Mouse (Mus musculus) MEL (cell line): ENCODE data around the gene Dnm1. TPM values are rescaled to one million over a fixed set of nuclear protein-coding genes. Genes with fewer than 3 reads are reported as not detected.

Source experiments
- DNase-seq: peaks from one replicate; pipeline ENCODE4 v3.0.0; 2011; ENCODE audit warnings: low read depth, low spot score
- H3K27ac ChIP-seq: 2 replicates; pipeline ENCODE4 v1.5.1; 2012; ENCODE audit warnings: low read depth, mild to moderate bottlenecking, control low read depth, low read length, moderate library complexity; ENCODE audit not compliant: control insufficient read depth
- H3K27me3 ChIP-seq, 2 experiments: fragments of 150-350 bp in 1 of 2; sonication (generic) in 1 of 2; 2 replicates each; pipeline ENCODE4 v1.6.1; 2012; ENCODE audit warnings: low read length in 2 of 2, mild to moderate bottlenecking in 2 of 2, improper control_type of control experiment in 1 of 2, moderate library complexity in 1 of 2; ENCODE audit not compliant: insufficient read depth in 2 of 2, control insufficient read depth in 1 of 2
- H3K36me3 ChIP-seq, 2 experiments: 2 replicates each; pipeline ENCODE4 v1.6.1; 2012 to 2014; ENCODE audit warnings: low read length in 2 of 2, improper control_type of control experiment in 1 of 2, inconsistent platforms in 1 of 2, mild to moderate bottlenecking in 1 of 2; ENCODE audit not compliant: insufficient read depth in 2 of 2, control insufficient read depth in 1 of 2
- H3K4me1 ChIP-seq, 2 experiments: fragments of 150-350 bp in 1 of 2; sonication (generic) in 1 of 2; 2 replicates each; pipeline ENCODE4 v1.6.1; 2012; ENCODE audit warnings: low read length in 2 of 2, improper control_type of control experiment in 1 of 2, mild to moderate bottlenecking in 1 of 2; ENCODE audit not compliant: insufficient read depth in 2 of 2, control insufficient read depth in 1 of 2
- H3K4me3 ChIP-seq, 2 experiments: fragments of 150-350 bp in 1 of 2; sonication (generic) in 1 of 2; 2 replicates each; pipeline ENCODE4 v1.5.1; 2012; ENCODE audit warnings: low read depth in 2 of 2, low read length in 2 of 2, mild to moderate bottlenecking in 2 of 2, moderate library complexity in 2 of 2, control low read depth in 1 of 2, improper control_type of control experiment in 1 of 2; ENCODE audit not compliant: control insufficient read depth in 1 of 2, insufficient read depth in 1 of 2
- H3K79me2 ChIP-seq: 2 replicates; pipeline ENCODE4 v1.6.1; 2012; ENCODE audit warnings: mild to moderate bottlenecking, low read length, moderate library complexity; ENCODE audit not compliant: control insufficient read depth, poor library complexity, insufficient read depth
- H3K9ac ChIP-seq: 2 replicates; pipeline ENCODE4 v1.6.1; 2012; ENCODE audit warnings: low read depth, mild to moderate bottlenecking, control low read depth, low read length, moderate library complexity; ENCODE audit not compliant: control insufficient read depth, poor library complexity, severe bottlenecking
- H3K9me3 ChIP-seq: fragments of 150-350 bp; sonication (generic); replicated peaks from 2 replicates; pipeline ENCODE4 v1.6.1; 2012; ENCODE audit warnings: mild to moderate bottlenecking, low read length, improper control_type of control experiment, moderate library complexity; ENCODE audit not compliant: insufficient read depth
- BHLHE40 ChIP-seq: IDR thresholded peaks from 2 replicates; pipeline ENCODE4 v1.6.1; 2012; ENCODE audit warnings: low read depth, mild to moderate bottlenecking, inconsistent platforms, low read length, improper control_type of control experiment, borderline replicate concordance
- CHD1 ChIP-seq: IDR thresholded peaks from 2 replicates; pipeline ENCODE4 v1.6.1; 2012; ENCODE audit warnings: low read depth, mild to moderate bottlenecking, inconsistent platforms, low read length, improper control_type of control experiment
- CHD2 ChIP-seq: IDR thresholded peaks from 2 replicates; pipeline ENCODE4 v1.6.1; 2011; ENCODE audit warnings: low read length, improper control_type of control experiment
- CTCF ChIP-seq, 3 experiments: IDR thresholded peaks in 2 of 3; conservative IDR thresholded peaks in 1 of 3; 2 replicates each; pipeline ENCODE4 v1.5.1; 2011 to 2012; ENCODE audit warnings: low read length in 3 of 3, low read depth in 2 of 3, mild to moderate bottlenecking in 2 of 3, improper control_type of control experiment in 1 of 3, inconsistent platforms in 1 of 3, mixed read lengths in 1 of 3, moderate library complexity in 1 of 3; ENCODE audit not compliant: control insufficient read depth in 1 of 3, insufficient read depth in 1 of 3, poor library complexity in 1 of 3, severe bottlenecking in 1 of 3
- E2F4 ChIP-seq: IDR thresholded peaks from 2 replicates; pipeline ENCODE4 v1.6.1; 2011; ENCODE audit warnings: low read depth, low read length, improper control_type of control experiment, borderline replicate concordance
- ELF1 ChIP-seq: IDR thresholded peaks from 2 replicates; pipeline ENCODE4 v1.6.1; 2014; ENCODE audit warnings: low read depth, mild to moderate bottlenecking, inconsistent platforms, low read length, improper control_type of control experiment, moderate library complexity
- EP300 ChIP-seq, 2 experiments: IDR thresholded peaks; 2 replicates each; pipeline ENCODE4 v1.6.1; 2011; ENCODE audit warnings: improper control_type of control experiment in 2 of 2, low read length in 2 of 2, low read depth in 1 of 2, mild to moderate bottlenecking in 1 of 2
- ETS1 ChIP-seq: IDR thresholded peaks from 2 replicates; pipeline ENCODE4 v1.6.1; 2012; ENCODE audit warnings: low read depth, mild to moderate bottlenecking, inconsistent platforms, low read length, improper control_type of control experiment, moderate library complexity
- GABPA ChIP-seq: IDR thresholded peaks from 2 replicates; pipeline ENCODE4 v1.6.1; 2012; ENCODE audit warnings: low read depth, mild to moderate bottlenecking, inconsistent platforms, low read length, improper control_type of control experiment, moderate library complexity
- GATA1 ChIP-seq: IDR thresholded peaks from 2 replicates; pipeline ENCODE4 v1.6.1; 2011; ENCODE audit warnings: low read depth, low read length, improper control_type of control experiment
- HCFC1 ChIP-seq: IDR thresholded peaks from 2 replicates; pipeline ENCODE4 v1.6.1; 2012; ENCODE audit warnings: low read depth, mild to moderate bottlenecking, inconsistent platforms, low read length, improper control_type of control experiment, moderate library complexity
- JUND ChIP-seq: IDR thresholded peaks from 2 replicates; pipeline ENCODE4 v1.6.1; 2011; ENCODE audit warnings: low read depth, mild to moderate bottlenecking, improper control_type of control experiment, low read length
- KAT2A ChIP-seq: conservative IDR thresholded peaks from 2 replicates; pipeline ENCODE4 v1.6.1; 2012; ENCODE audit warnings: low read depth, low read length, improper control_type of control experiment, inconsistent platforms
- MAFK ChIP-seq: IDR thresholded peaks from 2 replicates; pipeline ENCODE4 v1.6.1; 2011; ENCODE audit warnings: low read depth, mild to moderate bottlenecking, low read length, improper control_type of control experiment, borderline replicate concordance
- MAX ChIP-seq: IDR thresholded peaks from 2 replicates; pipeline ENCODE4 v1.6.1; 2011; ENCODE audit warnings: low read length, improper control_type of control experiment
- MAZ ChIP-seq: IDR thresholded peaks from 2 replicates; pipeline ENCODE4 v1.6.1; 2012; ENCODE audit warnings: low read depth, mild to moderate bottlenecking, inconsistent platforms, low read length, improper control_type of control experiment
- MEF2A ChIP-seq: IDR thresholded peaks from 2 replicates; pipeline ENCODE4 v1.6.1; 2014; ENCODE audit warnings: low read depth, mild to moderate bottlenecking, inconsistent platforms, low read length, improper control_type of control experiment; ENCODE audit not compliant: poor library complexity, insufficient replicate concordance, severe bottlenecking; ENCODE audit errors: extremely low read depth
- MYB ChIP-seq: IDR thresholded peaks from 2 replicates; pipeline ENCODE4 v1.6.1; 2011; ENCODE audit warnings: mild to moderate bottlenecking, low read depth, low read length, improper control_type of control experiment
- NELFE ChIP-seq: IDR thresholded peaks from 2 replicates; pipeline ENCODE4 v1.6.1; 2011; ENCODE audit warnings: low read depth, low read length, improper control_type of control experiment
- NRF1 ChIP-seq: IDR thresholded peaks from 2 replicates; pipeline ENCODE4 v1.6.1; 2014; ENCODE audit warnings: low read depth, mild to moderate bottlenecking, inconsistent platforms, low read length, improper control_type of control experiment, moderate library complexity; ENCODE audit not compliant: poor library complexity, insufficient read depth, severe bottlenecking
- POLR2AphosphoS2 ChIP-seq: IDR thresholded peaks from 2 replicates; pipeline ENCODE4 v1.6.1; 2011; ENCODE audit warnings: low read length, improper control_type of control experiment
- POLR2AphosphoS5 ChIP-seq: IDR thresholded peaks from 2 replicates; pipeline ENCODE4 v1.6.1; 2012; ENCODE audit warnings: low read depth, borderline replicate concordance, mild to moderate bottlenecking, inconsistent platforms, low read length, moderate library complexity, mixed read lengths
- RAD21 ChIP-seq: IDR thresholded peaks from 2 replicates; pipeline ENCODE4 v1.6.1; 2011; ENCODE audit warnings: mild to moderate bottlenecking, low read depth, low read length, improper control_type of control experiment
- RCOR1 ChIP-seq: IDR thresholded peaks from 2 replicates; pipeline ENCODE4 v1.6.1; 2012; ENCODE audit warnings: low read depth, mild to moderate bottlenecking, inconsistent platforms, low read length, improper control_type of control experiment
- SIN3A ChIP-seq: IDR thresholded peaks from 2 replicates; pipeline ENCODE4 v1.6.1; 2012; ENCODE audit warnings: low read length, improper control_type of control experiment, inconsistent platforms
- TAL1 ChIP-seq: IDR thresholded peaks from 2 replicates; pipeline ENCODE4 v1.6.1; 2012; ENCODE audit warnings: mild to moderate bottlenecking, inconsistent platforms, low read length, moderate library complexity, mixed read lengths
- TBP ChIP-seq: IDR thresholded peaks from 2 replicates; pipeline ENCODE4 v1.8.0; 2011; ENCODE audit warnings: low read depth, low read length, improper control_type of control experiment
- TCF12 ChIP-seq: IDR thresholded peaks from 2 replicates; pipeline ENCODE4 v1.6.1; 2014; ENCODE audit warnings: low read depth, mild to moderate bottlenecking, inconsistent platforms, low read length, improper control_type of control experiment, moderate library complexity
- UBTF ChIP-seq: IDR thresholded peaks from 2 replicates; pipeline ENCODE4 v1.6.1; 2012; ENCODE audit warnings: low read depth, mild to moderate bottlenecking, inconsistent platforms, low read length, improper control_type of control experiment, moderate library complexity, borderline replicate concordance; ENCODE audit not compliant: insufficient read depth
- USF1 ChIP-seq: IDR thresholded peaks from 2 replicates; pipeline ENCODE4 v1.6.1; 2014; ENCODE audit warnings: low read depth, mild to moderate bottlenecking, inconsistent platforms, low read length, improper control_type of control experiment, moderate library complexity
- USF2 ChIP-seq, 2 experiments: IDR thresholded peaks; 2 replicates each; pipeline ENCODE4 v1.6.1; 2011 to 2012; ENCODE audit warnings: improper control_type of control experiment in 2 of 2, low read length in 2 of 2, borderline replicate concordance in 1 of 2, inconsistent platforms in 1 of 2, low read depth in 1 of 2, mild to moderate bottlenecking in 1 of 2; ENCODE audit not compliant: insufficient read depth in 1 of 2
- ZKSCAN1 ChIP-seq: IDR thresholded peaks from 2 replicates; pipeline ENCODE4 v1.6.1; 2012; ENCODE audit warnings: low read depth, mild to moderate bottlenecking, inconsistent platforms, low read length, improper control_type of control experiment, moderate library complexity
- ZNF384 ChIP-seq: IDR thresholded peaks from 2 replicates; pipeline ENCODE4 v1.6.1; 2012; ENCODE audit warnings: low read depth, mild to moderate bottlenecking, inconsistent platforms, low read length, improper control_type of control experiment
- polyA plus RNA-seq, 2 experiments: library from polyadenylated mRNA; stranded (reverse) in 1 of 2; unstranded in 1 of 2; fragments of >175 nt in 1 of 2; fragments of >200 nt in 1 of 2; gene quantifications; 2 replicates each; pipeline versions ENCODE4 v1.2.1 to v1.2.4; 2012; ENCODE audit warnings: low replicate concordance in 2 of 2, low read depth in 1 of 2; ENCODE audit not compliant: insufficient read length in 2 of 2, insufficient read depth in 1 of 2, missing spikeins in 1 of 2
- total RNA-seq: library from RNA; depleted of rRNA; stranded (reverse); fragments of 300-350 nt; gene quantifications from 2 replicates; pipeline ENCODE4 v1.2.3, GENCODE M21; 2012

Gene Dnm1
- total and polyA plus RNA-seq, 3 experiments = 0.42 to 5.0 TPM; not detected in 1

DNA sequence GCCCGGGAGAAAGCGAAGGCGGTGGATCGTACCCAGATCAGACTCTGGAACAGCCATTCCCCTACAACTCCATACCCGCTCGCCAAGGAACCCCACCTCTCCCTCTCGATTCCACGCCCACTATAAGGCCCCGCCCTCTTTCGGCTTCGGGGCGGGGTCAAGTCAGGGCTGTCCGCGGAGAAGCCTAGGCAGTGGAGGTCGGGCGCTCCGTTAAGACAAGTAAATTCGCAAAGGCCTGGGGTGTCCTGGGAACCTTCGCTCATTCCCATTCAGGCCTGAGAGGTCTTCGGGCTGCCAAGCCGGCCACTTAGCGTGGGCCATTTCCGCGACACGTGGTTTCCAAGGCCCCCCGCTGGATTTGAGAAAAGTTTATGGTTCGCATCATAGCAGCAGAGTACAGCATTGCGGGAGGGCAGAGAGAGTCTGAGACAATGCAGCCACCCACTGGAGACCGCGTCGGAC, 42.4 kb upstream of the Dnm1 start, which contains the start of gene Ptges2 (continued):
- TF ChIP-seq ELF1 = peak; percentile 96
- TF ChIP-seq TBP = 0 out of 2 replicates have a peak, but pooled peaks have one; percentile 16

DNA sequence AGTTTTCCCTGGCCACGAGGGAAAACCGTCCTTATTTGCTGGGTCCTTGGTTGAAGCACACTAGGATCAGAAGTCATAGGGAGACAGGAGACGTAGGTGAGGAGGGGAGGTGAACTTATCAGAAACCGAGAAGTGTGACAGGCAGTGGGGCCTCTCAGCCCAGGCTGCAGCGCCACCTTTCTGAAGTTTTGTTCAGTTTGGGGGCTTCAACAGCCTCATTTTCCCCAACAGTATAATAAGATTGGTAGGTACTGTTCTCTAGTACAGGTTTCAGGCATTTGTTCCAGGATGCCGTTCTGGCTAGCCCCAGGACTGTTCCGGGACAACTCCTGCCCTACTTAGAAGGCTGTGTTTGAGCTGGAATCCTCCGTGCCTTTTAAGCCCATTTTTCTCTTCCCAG, 41.8 kb upstream of the Dnm1 start:
- H3K79me2 ChIP-seq = peaks cover 10% of the 10 kb centered on the region
- no peaks in the 10 kb centered on the region; a peak in 1 of 4 replicates for H3K27me3 ChIP-seq
- DNase-seq = peak; percentile 85
- H3K36me3 ChIP-seq = no peaks in the 10 kb centered on the region
- H3K27ac ChIP-seq = peak overlapping the region; percentile 87
- H3K4me1 ChIP-seq = peaks cover 0 to 7% of the 10 kb centered on the region in 2 experiments; a peak in 1 of 4 replicates
- peak overlapping the region; percentile 74 to 83 for H3K4me3 ChIP-seq
- no peaks in the 10 kb centered on the region for H3K9me3 ChIP-seq
- H3K9ac ChIP-seq = peak overlapping the region; percentile 92
- TF ChIP-seq TAL1 (no peak), POLR2AphosphoS2 (no peak), CHD2 (no peak), MAFK (no peak), TBP (no peak), USF2 (IDR thresholded peaks at IDR 0.05; ENCODE audit: borderline replicate concordance in 1 of 2, insufficient read depth in 1 of 2, low read depth in 1 of 2, low read length in 2 of 2) (no peak), HCFC1 (0 out of 2 replicates have a peak, but pooled peaks have one; percentile 11), SIN3A (no peak), USF1 (no peak), MYB (0 out of 2 replicates have a peak, but pooled peaks have one; percentile 8), TCF12 (no peak), JUND (no peak), ZNF384 (no peak), CHD1 (no peak), POLR2AphosphoS5 (no peak), MAX (0 out of 2 replicates have a peak, but pooled peaks have one; percentile 35), KAT2A (no peak), GATA1 (0 out of 2 replicates have a peak, but pooled peaks have one; percentile 13), GABPA (no peak), NRF1 (no peak), EP300 (IDR thresholded peaks at IDR 0.05; ENCODE audit: low read depth in 1 of 2, low read length in 2 of 2) (peak in 1 of 2 experiments; percentile 33; a peak in 1 of 4 replicates), MAZ (peak; percentile 76), ETS1 (no peak), CTCF (IDR thresholded peaks at IDR 0.05 in 2 of 3, conservative IDR thresholded peaks at IDR 0.05 in 1 of 3; ENCODE audit: control insufficient read depth in 1 of 3, insufficient read depth in 1 of 3, low read depth in 2 of 3, low read length in 3 of 3, poor library complexity in 1 of 3, severe bottlenecking in 1 of 3) (peak; percentile 43 to 75 (median 70)), BHLHE40 (peak; percentile 35; the same call in 1 of the 2 replicates), MEF2A (no peak), E2F4 (0 out of 2 replicates have a peak, but pooled peaks have one; percentile 26), UBTF (no peak), RCOR1 (no peak), ZKSCAN1 (no peak), RAD21 (peak; percentile 63), ELF1 (peak; percentile 47; the same call in 1 of the 2 replicates), NELFE (no peak)
